Mouse (Mus musculus) lung, adult 18-20 months (tissue): Measurements from ENCODE around the gene Gpr37l1.

Experiments
- DNase-seq, 2 experiments: peaks; one replicate each; pipeline ENCODE4 v3.0.0; 2022; ENCODE audit warnings: mixed read lengths in 2 of 2

Gene Gpr37l1

GRCm38 (mm10) chr1:135181275-135181674, 13.8 kb upstream of the Gpr37l1 start:
- DNase-seq: no peak

GRCm38 (mm10) chr1:135180830-135181229, 13.3 kb upstream of the Gpr37l1 start:
- DNase-seq: no peak

- DNase-seq: no peak
These were observed 11.4 kb upstream of the Gpr37l1 start for GRCm38 (mm10) chr1:135178863-135179262.

GRCm38 (mm10) chr1:135177724-135178123, 10.2 kb upstream of the Gpr37l1 start:
- peak in 1 of 2 experiments; percentile 57 for DNase-seq

- DNase-seq: no peak
These were observed 7.7 kb upstream of the Gpr37l1 start for GRCm38 (mm10) chr1:135175176-135175575.

- no peak for DNase-seq
These were observed 5.8 kb upstream of the Gpr37l1 start for GRCm38 (mm10) chr1:135173311-135173710.

- peak; percentile 63 to 81 for DNase-seq
These were observed 4.5 kb upstream of the Gpr37l1 start for GRCm38 (mm10) chr1:135171984-135172383.

GRCm38 (mm10) chr1:135171202-135171601, 3.7 kb upstream of the Gpr37l1 start:
- DNase-seq: no peak

- no peak for DNase-seq
These were observed 2.8 kb upstream of the Gpr37l1 start for GRCm38 (mm10) chr1:135170299-135170698.

GRCm38 (mm10) chr1:135169556-135170224, 2.2 kb upstream of the Gpr37l1 start:
- DNase-seq: peak in 1 of 2 experiments; percentile 29

GRCm38 (mm10) chr1:135168453-135169200, 1.1 kb upstream of the Gpr37l1 start:
- DNase-seq: no peak

GRCm38 (mm10) chr1:135162720-135163119, 4.8 kb downstream of the Gpr37l1 start:
- DNase-seq: no peak

- DNase-seq: no peak
These were observed 7.0 kb downstream of the Gpr37l1 start for GRCm38 (mm10) chr1:135160411-135161050.

GRCm38 (mm10) chr1:135159556-135160123, 7.8 kb downstream of the Gpr37l1 start:
- DNase-seq: no peak

- peak in 1 of 2 experiments; percentile 38 for DNase-seq
These were observed 8.4 kb downstream of the Gpr37l1 start for GRCm38 (mm10) chr1:135159074-135159473.

- no peak for DNase-seq
These were observed 8.8 kb downstream of the Gpr37l1 start for GRCm38 (mm10) chr1:135158633-135159032.

- no peak for DNase-seq
These were observed 11.2 kb downstream of the Gpr37l1 start for GRCm38 (mm10) chr1:135156300-135156699.

GRCm38 (mm10) chr1:135154411-135154959, 13.0 kb downstream of the Gpr37l1 start:
- peak; percentile 76 to 78 for DNase-seq

- no peak for DNase-seq
These were observed 13.5 kb downstream of the Gpr37l1 start for GRCm38 (mm10) chr1:135154011-135154410.

GRCm38 (mm10) chr1:135148996-135149395, 18.5 kb downstream of the Gpr37l1 start:
- no peak for DNase-seq

- no peak for DNase-seq
These were observed 19.0 kb downstream of the Gpr37l1 start for GRCm38 (mm10) chr1:135148476-135148875.

- no peak for DNase-seq
These were observed 19.8 kb downstream of the Gpr37l1 start for GRCm38 (mm10) chr1:135147702-135148058.
